In genomic region chr14:75931266-75931665, GRCm38 (mm10) we compare ENCODE assay signal across 13 mouse cellular contexts. TPM values are rescaled to one million over a fixed set of nuclear protein-coding genes. Genes with fewer than 3 reads are reported as not detected.
DNase-seq lines count a peak whose midpoint lies in the region; ATAC-seq lines count a peak whose summit lies in the region.
"Had no signal": no experiment of that assay in that cellular context is flagged by ENCODE, and none has a peak within 500 bp of the region (broad histone marks: within the 10 kb centered on the region; RNA-seq: fewer than 3 reads in every experiment).

No protein-coding gene starts in this region.

- H3K36me3 ChIP-seq in midbrain, embryonic 13.5 days, result no peaks in the 10 kb centered on the region

- H3K9ac ChIP-seq in midbrain, embryonic 13.5 days (replicated peaks), result no peak overlapping the region

- no peaks in the 10 kb centered on the region for H3K9me3 ChIP-seq in midbrain, embryonic 13.5 days

- H3K27ac ChIP-seq in midbrain, embryonic 13.5 days, result no peak overlapping the region
- H3K27ac ChIP-seq: left cerebral cortex, adult 2 months had no signal

- H3K4me2 ChIP-seq in midbrain, embryonic 13.5 days (replicated peaks), result no peak overlapping the region
- H3K4me2 ChIP-seq: heart, embryonic 11.5 days had no signal

- H3K4me3 ChIP-seq in midbrain, embryonic 13.5 days (replicated peaks), result no peak overlapping the region
- H3K4me3 ChIP-seq: left cerebral cortex, adult 2 months had no signal

- no peak for ATAC-seq in midbrain, embryonic 13.5 days
- ATAC-seq: intestine, postnatal 0 days had no signal

- H3K27me3 ChIP-seq in midbrain, embryonic 13.5 days, result no peaks in the 10 kb centered on the region

- WGBS in midbrain, embryonic 13.5 days, result 97% methylated on average over 23 of the region's 23 CpGs

- no peaks in the 10 kb centered on the region for H3K4me1 ChIP-seq in midbrain, embryonic 13.5 days (replicated peaks)

- DNase-seq in adrenal gland, postnatal 25 days, result peak; percentile 8
- DNase-seq in adrenal gland, adult (ENCODE audit: inconsistent age in 2 of 2, low spot score in 1 of 2), result no peak
- DNase-seq in kidney, postnatal 14 days, result peak; percentile 26
- no peak for DNase-seq in kidney, adult 18-20 months
- DNase-seq in thymus, adult 18-20 months, result peak; percentile 8 to 27
- DNase-seq in thymus, postnatal 0 days (ENCODE audit: low spot score), result no peak
- peak; percentile 57 for DNase-seq in thymus, postnatal 4 days

RNA-seq across cellular contexts. Expression of gene Kctd4, which starts 23.5 kb away (rescaled TPM):
- not detected in 2 replicates for total RNA-seq in adrenal gland, postnatal 25 days (2021)
- polyA plus RNA-seq in thymus, postnatal 0 days (2015; fragmentation: Nextera tagmentation; extraction: Ambion mirVana), result 1.9 TPM in 2 replicates
- 4.6 and 6.0 TPM in 2 replicates for polyA plus RNA-seq in midbrain, embryonic 13.5 days (2015; fragmentation: Nextera tagmentation; extraction: Ambion mirVana)
- total RNA-seq: liver, adult 2 months; monocyte, adult 5-6 weeks had no signal
- polyA plus RNA-seq: liver, adult 2 months had no signal

Comparison
In these comparisons a context has a peak if more than half of its experiments do, and no peak if none do; other contexts are left out.
1. DNase-seq: peak in adrenal gland, postnatal 25 days (single experiment), kidney, postnatal 14 days (single experiment), thymus, adult 18-20 months (2 of 2) and thymus, postnatal 4 days (single experiment); none in adrenal gland, adult (0 of 2), kidney, adult 18-20 months (single experiment) and thymus, postnatal 0 days (single experiment).